Mouse (Mus musculus) adrenal gland, postnatal 10 days (tissue): ENCODE results near the gene Ccdc28a. TPM values are rescaled to one million over a fixed set of nuclear protein-coding genes. Genes with fewer than 3 reads are reported as not detected.

Experiments used
- DNase-seq: peaks from one replicate; pipeline ENCODE4 v3.0.0; 2021; ENCODE audit warnings: mixed read lengths
- total RNA-seq, 2 experiments: library from RNA; stranded (reverse); gene quantifications; 2 replicates each; pipeline ENCODE4 v1.2.3; 2021

Gene Ccdc28a
- total RNA-seq, 2 experiments from 2014 or later = 8.0 to 9.8 TPM

DNA sequence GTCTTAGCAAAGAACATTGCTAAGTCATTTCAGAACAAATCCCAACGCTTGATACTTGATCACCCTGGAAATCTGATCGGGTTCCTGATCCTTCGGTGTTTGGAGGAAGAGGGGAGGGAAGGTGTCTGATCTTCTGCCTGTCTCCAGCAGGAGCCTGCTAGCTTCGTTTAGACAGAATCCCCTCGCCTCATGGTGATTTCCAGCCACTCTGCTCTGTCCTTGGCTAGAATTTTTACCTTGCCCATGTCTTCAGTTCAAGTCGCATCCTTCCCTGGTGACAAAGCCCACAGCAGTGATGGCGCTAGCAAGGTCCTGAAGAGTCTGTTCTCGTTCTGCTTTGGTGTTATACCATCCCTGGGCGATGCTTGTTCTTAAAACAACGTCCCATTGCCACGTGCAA, 40.6 kb downstream of the Ccdc28a start:
- DNase-seq = no peak

DNA sequence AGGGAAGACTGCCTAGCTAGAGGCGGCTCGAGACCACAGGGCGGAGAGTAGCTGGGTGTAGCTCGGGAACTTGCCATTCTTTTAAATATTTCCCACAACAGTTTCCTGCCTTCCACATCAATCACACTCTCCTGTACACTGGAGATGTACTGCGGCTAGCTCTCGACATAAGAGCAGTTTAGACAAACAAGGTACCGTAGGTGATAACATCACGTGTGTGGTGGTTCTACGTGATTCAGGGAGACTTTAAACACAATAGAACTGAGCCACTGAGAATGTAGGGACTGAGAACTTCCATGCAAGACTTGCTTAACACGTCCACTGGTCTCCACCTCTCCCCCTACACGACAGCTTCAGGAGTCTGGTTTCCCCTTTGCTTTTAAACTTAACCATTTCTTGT, 41.6 kb downstream of the Ccdc28a start:
- DNase-seq = no peak

DNA sequence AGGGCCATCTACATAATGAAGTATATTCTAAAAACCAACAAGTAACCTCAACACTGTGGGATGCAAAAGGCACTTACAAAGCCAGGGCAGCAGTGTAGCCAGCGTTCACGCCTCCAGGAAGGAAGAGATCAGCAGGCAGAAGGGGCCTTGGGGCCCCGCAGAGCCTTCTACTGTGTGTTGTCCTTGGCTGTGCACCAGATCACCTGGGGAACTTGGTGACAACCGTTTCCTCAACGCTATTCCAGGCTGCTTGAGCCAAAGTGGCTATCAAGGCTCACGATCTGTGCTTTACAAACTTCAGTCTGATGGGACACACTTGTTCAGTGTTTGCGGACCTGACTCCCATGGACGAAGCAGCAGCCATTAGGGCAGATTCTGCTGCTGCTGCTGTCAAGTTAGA, 43.1 kb downstream of the Ccdc28a start:
- DNase-seq = no peak

DNA sequence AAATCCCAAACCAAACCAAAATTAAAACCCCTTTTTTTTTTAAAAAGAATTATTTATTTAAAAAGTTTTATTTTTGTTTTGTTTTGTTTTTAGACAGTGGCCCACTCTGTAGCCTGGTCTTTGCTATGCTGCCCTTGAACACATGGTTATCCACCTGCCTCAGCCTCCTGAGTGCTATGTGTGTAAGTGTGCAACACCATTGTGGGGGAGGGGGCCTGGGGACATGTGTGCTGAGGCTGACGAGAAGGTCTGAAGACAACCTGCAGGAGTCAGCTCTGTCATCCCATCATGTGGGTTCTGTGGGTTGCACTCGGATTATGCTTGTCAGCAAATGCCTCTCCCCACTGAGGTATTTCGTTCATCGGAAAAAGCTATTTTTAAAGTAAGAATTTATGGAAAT, 45.3 kb downstream of the Ccdc28a start:
- no peak for DNase-seq

DNA sequence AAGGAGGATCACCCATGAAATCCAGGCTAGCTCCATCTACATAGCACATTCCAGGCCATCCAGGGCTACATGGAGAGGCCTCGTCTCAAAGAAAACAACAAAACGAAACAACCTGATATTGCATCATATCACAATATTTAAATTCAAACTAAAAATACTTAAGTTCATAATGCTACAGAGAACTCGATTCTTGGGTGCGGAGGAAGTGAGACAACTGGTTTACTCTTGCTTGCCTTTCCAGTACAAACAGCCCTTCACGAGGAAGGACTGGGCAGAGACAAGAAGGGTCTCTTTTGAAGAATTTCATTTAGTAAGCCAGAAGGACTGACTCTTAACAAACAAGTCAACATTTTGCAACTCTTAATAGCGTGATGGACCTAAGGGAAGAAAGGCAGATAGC, 46.2 kb downstream of the Ccdc28a start:
- no peak for DNase-seq

DNA sequence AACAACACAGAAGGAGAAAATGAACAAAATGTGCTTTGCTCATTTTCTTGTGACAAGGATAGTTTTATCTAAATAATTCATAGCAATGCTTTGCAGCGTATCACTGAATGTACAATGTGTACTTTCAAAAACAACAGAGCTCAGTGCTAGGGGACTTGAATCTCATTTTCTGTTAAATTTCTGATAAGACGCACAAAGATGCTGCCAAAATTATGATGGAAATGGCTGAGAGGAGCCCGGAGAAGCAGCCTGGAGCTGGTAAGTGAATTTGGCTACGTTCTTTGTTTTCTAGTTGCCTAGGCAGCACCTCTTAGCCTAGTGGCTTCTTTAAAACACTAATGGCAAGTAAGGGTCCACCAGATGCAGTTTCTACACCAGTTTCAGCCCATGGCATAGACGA, 52.6 kb downstream of the Ccdc28a start:
- no peak for DNase-seq

GRCm38 (mm10) chr10:18177304-18177703, 57.5 kb downstream of the Ccdc28a start:
- DNase-seq = no peak

- no peak for DNase-seq
These were observed 58.1 kb downstream of the Ccdc28a start for GRCm38 (mm10) chr10:18176722-18177121.

DNA sequence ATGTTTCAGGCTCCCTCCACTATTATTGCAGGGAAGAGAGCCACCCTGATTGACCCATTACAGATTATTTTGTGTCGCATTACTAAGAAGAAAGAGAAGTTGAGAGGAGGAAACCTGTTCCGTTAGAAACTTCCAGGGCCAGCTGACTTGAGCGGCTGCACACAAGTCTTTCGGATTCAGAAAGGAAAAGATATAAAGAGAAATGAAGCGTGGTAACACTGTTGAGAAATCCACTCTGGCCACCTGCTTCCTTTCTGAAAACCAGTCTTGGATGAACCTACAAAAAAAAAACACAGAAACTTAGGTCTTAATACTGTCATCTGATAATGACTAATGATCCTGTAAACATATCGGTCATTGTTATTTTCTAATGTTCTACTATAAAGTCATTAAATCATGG, 59.7 kb downstream of the Ccdc28a start:
- no peak for DNase-seq

Other genes starting within 250 kb of the Ccdc28a start
- gene Abracl, start 211.7 kb downstream of the Ccdc28a start, total RNA-seq = 10 to 100 TPM; 31.0 to 40.1 TPM
- 10 to 100 TPM; 32.3 to 39.3 TPM for gene Reps1, start 179.1 kb downstream of the Ccdc28a start, total RNA-seq
- gene Ect2l, start 24.1 kb downstream of the Ccdc28a start, total RNA-seq = not detected
- gene Nhsl1, start 84.0 kb upstream of the Ccdc28a start, total RNA-seq = 1 to 10 TPM; 7.3 to 8.1 TPM